Mouse (Mus musculus) spleen, adult 18-20 months (tissue): ENCODE measurements around the gene Vstm4.

Source experiments
- DNase-seq, 2 experiments: peaks; one replicate each; pipeline ENCODE4 v3.0.0; 2022; ENCODE audit warnings: mixed read lengths in 2 of 2

The Vstm4 gene

DNA sequence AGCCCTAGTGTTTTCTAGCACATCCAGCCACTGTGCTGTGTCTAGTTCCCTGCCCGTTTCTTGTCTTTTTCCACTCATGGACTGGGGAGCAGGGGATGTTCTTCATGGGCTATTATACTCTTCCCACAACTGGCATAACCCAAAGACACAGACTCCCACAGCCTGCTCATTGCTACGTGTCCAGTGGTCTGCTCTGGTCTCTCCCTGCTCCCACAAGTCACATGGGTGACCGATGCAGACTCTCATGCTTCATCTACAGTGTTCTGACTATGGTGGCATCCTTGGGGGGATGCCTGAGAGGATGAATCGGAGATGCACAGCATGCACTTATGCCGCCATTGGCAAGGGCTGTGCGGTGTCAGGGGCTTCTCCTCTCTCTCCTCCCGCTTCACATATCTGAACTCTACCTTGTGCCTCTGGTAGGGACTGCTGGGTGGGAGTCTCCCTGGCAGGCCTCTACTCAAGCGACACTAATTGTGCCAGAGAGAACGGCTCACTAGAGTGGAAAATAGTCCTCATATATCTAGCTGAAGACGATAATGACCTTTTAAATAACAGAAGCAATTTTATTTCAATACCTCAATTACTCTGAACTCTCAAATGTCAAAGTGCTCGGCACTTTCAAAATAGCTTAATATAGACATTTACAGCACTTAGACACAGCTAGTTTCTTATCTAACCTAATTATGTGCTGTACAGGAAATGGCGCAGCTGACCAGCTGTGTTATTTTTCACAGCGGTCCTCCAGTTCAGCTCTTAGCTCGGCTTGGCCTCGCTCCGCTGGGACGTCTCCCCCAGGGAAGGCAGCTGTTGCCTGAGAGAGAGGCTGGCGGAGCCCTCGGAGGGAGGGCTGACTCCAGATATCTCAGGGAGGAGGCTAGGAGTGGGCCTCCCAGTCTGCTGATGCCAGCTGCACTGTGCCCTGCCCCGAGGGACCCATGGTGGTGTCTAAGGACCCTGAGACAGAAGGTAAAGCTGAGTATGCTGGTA is 94.1 kb downstream of the Vstm4 start:
- DNase-seq: no peak

DNA sequence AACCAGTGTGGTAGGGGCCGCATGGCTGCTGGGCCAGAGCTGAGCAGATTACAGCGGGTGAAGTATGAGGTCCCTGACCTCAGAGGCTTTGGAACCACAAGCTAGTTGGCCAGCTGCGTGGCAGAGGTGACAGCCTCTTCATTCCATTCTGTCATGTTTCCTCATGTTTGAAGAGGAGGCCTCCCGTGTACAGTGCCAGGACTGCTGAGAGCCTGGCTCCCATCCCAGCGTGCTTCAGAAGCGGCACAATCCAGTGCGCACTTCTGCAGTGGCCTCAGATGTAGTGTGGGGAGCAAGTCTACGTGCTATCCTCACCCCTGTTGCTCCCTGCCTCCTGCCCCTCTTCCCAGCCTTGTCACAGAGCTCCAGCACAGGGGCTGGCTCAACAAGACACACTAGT is 99.9 kb downstream of the Vstm4 start:
- no peak for DNase-seq

- DNase-seq: no peak
These were observed 102.1 kb downstream of the Vstm4 start for GRCm38 (mm10) chr14:32958671-32959070.

DNA sequence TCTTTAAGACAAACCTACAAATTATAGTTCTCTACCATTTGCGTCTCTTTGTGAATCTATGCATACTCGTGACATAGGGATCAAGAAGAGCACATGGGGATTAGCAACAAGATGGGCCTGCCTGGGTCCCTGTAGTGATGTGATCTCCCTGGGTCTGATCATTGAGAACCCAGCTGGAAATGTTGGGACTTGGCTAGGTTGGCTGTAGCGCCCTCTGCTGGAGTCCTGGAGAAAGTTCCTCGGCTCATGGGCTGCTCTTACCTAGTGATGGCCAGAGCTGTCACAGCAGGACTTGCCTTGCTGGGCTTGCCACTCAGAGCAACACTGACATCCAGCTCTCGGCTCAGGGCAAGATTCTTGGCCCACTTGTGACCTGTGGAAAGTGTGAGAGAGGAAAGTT is 103.9 kb downstream of the Vstm4 start:
- DNase-seq: peak in 1 of 2 experiments; percentile 28

- no peak for DNase-seq
These were observed 108.2 kb downstream of the Vstm4 start for GRCm38 (mm10) chr14:32964742-32965141.

GRCm38 (mm10) chr14:32970700-32971099 is 114.1 kb downstream of the Vstm4 start:
- DNase-seq: no peak

DNA sequence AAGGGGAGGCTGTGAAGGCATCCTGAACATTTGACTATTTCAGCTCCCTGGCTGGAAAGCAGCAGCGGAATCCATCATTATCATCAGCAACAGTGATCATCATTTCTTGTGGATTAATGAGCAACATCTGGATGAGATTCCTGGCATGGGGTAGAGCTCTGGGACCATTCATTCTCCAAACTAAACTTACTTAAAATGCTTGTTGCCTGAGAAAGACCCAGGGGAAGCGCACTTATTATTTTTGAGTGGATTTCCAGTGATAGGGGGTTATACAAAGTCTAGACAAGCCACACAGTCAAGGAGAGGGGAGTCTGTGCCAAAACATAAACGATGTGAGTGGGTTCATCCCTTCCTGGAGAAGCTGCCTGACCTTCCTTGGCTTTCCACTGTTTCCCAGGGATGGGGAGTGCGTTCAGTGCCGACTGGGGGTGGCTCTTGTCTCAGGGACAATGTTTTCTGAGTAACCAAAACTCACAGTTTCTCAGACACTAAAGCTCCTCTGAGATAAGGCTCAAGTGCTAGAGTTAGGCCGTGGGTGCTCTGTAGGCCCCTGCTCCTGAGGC is 127.7 kb downstream of the Vstm4 start:
- no peak for DNase-seq

DNA sequence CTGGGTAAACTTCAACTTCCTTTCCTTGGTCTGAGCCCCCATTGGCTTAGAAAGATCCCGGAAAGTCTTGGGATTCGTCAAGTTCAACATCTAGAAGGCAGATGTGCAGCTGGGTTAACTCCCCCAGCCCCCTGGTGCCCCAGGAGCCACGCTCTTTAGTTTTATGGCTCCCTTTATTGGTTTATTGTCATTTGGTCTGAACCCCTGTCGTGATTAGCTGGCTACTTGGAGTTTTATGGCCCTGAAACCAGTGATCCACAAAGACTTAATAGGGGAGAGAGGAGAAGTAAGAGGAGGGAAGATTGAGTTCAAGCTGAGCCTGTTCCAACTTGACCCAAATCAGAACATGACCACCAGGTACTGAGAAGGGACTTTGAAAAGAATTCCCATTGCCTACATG is 130.1 kb downstream of the Vstm4 start:
- no peak for DNase-seq
